Mouse (Mus musculus) embryonic facial prominence, embryonic 13.5 days (tissue): ENCODE data around the gene Arhgdia. TPM values are rescaled to one million over a fixed set of nuclear protein-coding genes. Genes with fewer than 3 reads are reported as not detected.
A peak's percentile ranks its signal among the peaks of the same experiment; 100 is the strongest.

Experiments used
- ATAC-seq: fragments of 200-750 bp; cut with Nextera tagmentation; 2 replicates; pipeline ENCODE4 v1.8.0; 2017; ENCODE audit warnings: low read depth; ENCODE audit not compliant: insufficient number of reproducible peaks, insufficient read depth, low FRiP score, low TSS enrichment
- H3K27ac ChIP-seq: fragments of 300-500 bp; sonication (generic); 2 replicates; pipeline ENCODE4 v1.5.1; 2015; ENCODE audit warnings: moderate library complexity, mild to moderate bottlenecking, inconsistent platforms
- H3K27me3 ChIP-seq: fragments of 300-500 bp; sonication (generic); 2 replicates; pipeline ENCODE4 v1.6.1; 2015; ENCODE audit warnings: mild to moderate bottlenecking, inconsistent platforms
- H3K36me3 ChIP-seq: fragments of 300-500 bp; sonication (generic); 2 replicates; pipeline ENCODE4 v1.6.1; 2015; ENCODE audit warnings: mild to moderate bottlenecking, inconsistent platforms
- H3K4me1 ChIP-seq: fragments of 300-500 bp; sonication (generic); 2 replicates; pipeline ENCODE4 v1.6.1; 2015; ENCODE audit warnings: inconsistent platforms
- H3K4me2 ChIP-seq: fragments of 300-500 bp; sonication (generic); 2 replicates; pipeline ENCODE4 v1.6.1; 2015; ENCODE audit warnings: moderate library complexity, mild to moderate bottlenecking, inconsistent platforms
- H3K4me3 ChIP-seq: fragments of 300-500 bp; sonication (generic); 2 replicates; pipeline ENCODE4 v1.5.1; 2015; ENCODE audit warnings: mild to moderate bottlenecking, inconsistent platforms
- H3K9ac ChIP-seq: fragments of 300-500 bp; sonication (generic); 2 replicates; pipeline ENCODE4 v1.6.1; 2015; ENCODE audit warnings: mild to moderate bottlenecking, inconsistent platforms
- H3K9me3 ChIP-seq: fragments of 300-500 bp; sonication (generic); 2 replicates; pipeline ENCODE4 v1.6.1; 2016; ENCODE audit warnings: inconsistent platforms
- WGBS: fragments of 180-500 bp; shearing (Covaris S2); methylation state at CpG from one replicate; pipeline ENCODE4 v1.1.7; 2015; ENCODE audit warnings: mixed read lengths; 5-methylcytosine and 5-hydroxymethylcytosine counted together
- polyA plus RNA-seq: library from polyadenylated mRNA; unstranded; fragments of >200 nt; fragmentation: Nextera tagmentation; extraction: Ambion mirVana; gene quantifications from 2 replicates; pipeline ENCODE4 v1.2.1, GENCODE M21; 2015

Arhgdia gene
- polyA plus RNA-seq, 1 experiment from 2014 or later: 580 TPM

GRCm38 (mm10) chr11:120612763-120613162, 31.3 kb upstream of the Arhgdia start:
- Histone ChIP-seq H3K36me3 (peaks cover 53% of the 10 kb centered on the region), H3K4me2 (no peak overlapping the region), H3K4me1 (peaks cover 30% of the 10 kb centered on the region), H3K9me3 (no peaks in the 10 kb centered on the region), H3K4me3 (no peak overlapping the region), H3K27me3 (peaks cover 16% of the 10 kb centered on the region), H3K27ac (no peak overlapping the region), H3K9ac (no peak overlapping the region)
- WGBS: 60% methylated on average over 6 of the region's 6 CpGs
- ATAC-seq: peak; percentile 20; the same call in 1 of the 2 replicates

- ATAC-seq: no peak
- H3K9me3 ChIP-seq: no peaks in the 10 kb centered on the region
- H3K4me3 ChIP-seq: no peak overlapping the region
- peaks cover 13% of the 10 kb centered on the region for H3K4me1 ChIP-seq
- WGBS: 81% methylated on average over 9 of the region's 9 CpGs
- H3K27me3 ChIP-seq: peaks cover 24% of the 10 kb centered on the region
- no peak overlapping the region for H3K4me2 ChIP-seq
- no peak overlapping the region for H3K27ac ChIP-seq
- H3K9ac ChIP-seq: no peak overlapping the region
- H3K36me3 ChIP-seq: peaks cover 69% of the 10 kb centered on the region
Observed at GRCm38 (mm10) chr11:120610477-120611046, 29.1 kb upstream of the Arhgdia start.

GRCm38 (mm10) chr11:120609250-120609649, 27.8 kb upstream of the Arhgdia start:
- ATAC-seq: no peak
- peaks cover 24% of the 10 kb centered on the region for H3K27me3 ChIP-seq
- no peak overlapping the region for H3K9ac ChIP-seq
- H3K4me1 ChIP-seq: peaks cover 13% of the 10 kb centered on the region
- H3K36me3 ChIP-seq: peaks cover 74% of the 10 kb centered on the region
- peak overlapping the region; percentile 65 for H3K4me2 ChIP-seq
- no peak overlapping the region for H3K4me3 ChIP-seq
- H3K9me3 ChIP-seq: no peaks in the 10 kb centered on the region
- no peak overlapping the region for H3K27ac ChIP-seq
- WGBS: 42% methylated on average over 8 of the region's 8 CpGs

GRCm38 (mm10) chr11:120608241-120609034, 27.0 kb upstream of the Arhgdia start, which contains the start of gene Npb:
Gene Npb (plus strand): TSS chr11:120608477.
- peak within 1 kb of the TSS; percentile 65 for H3K4me2 ChIP-seq
- H3K36me3 ChIP-seq: peaks cover 73% of the 10 kb centered on the region
- WGBS: 5% methylated on average over 45 of the region's 45 CpGs

GRCm38 (mm10) chr11:120606764-120607163, 25.3 kb upstream of the Arhgdia start:
- Histone ChIP-seq H3K9ac (no peak overlapping the region), H3K4me3 (no peak overlapping the region), H3K36me3 (peaks cover 73% of the 10 kb centered on the region), H3K27me3 (peaks cover 24% of the 10 kb centered on the region), H3K9me3 (no peaks in the 10 kb centered on the region), H3K4me2 (no peak overlapping the region), H3K27ac (no peak overlapping the region), H3K4me1 (peaks cover 13% of the 10 kb centered on the region)
- WGBS: 81% methylated on average over 4 of the region's 4 CpGs
- no peak for ATAC-seq

More at GRCm38 (mm10) chr11:120608241-120609034, 27.0 kb upstream of the Arhgdia start, which contains the start of gene Npb:
- Histone ChIP-seq H3K9me3 (no peaks in the 10 kb centered on the region), H3K4me1 (peaks cover 13% of the 10 kb centered on the region), H3K4me3 (peak within 1 kb of the TSS; percentile 38), H3K27me3 (peaks cover 24% of the 10 kb centered on the region), H3K9ac (peak within 1 kb of the TSS; percentile 71), H3K27ac (no peak within 1 kb of the TSS)
- no peak for ATAC-seq

GRCm38 (mm10) chr11:120605667-120606066, 24.2 kb upstream of the Arhgdia start:
- no peak overlapping the region for H3K4me2 ChIP-seq
- H3K27me3 ChIP-seq: peaks cover 24% of the 10 kb centered on the region
- ATAC-seq: no peak
- H3K4me1 ChIP-seq: peaks cover 13% of the 10 kb centered on the region
- H3K36me3 ChIP-seq: peaks cover 68% of the 10 kb centered on the region
- no peak overlapping the region for H3K4me3 ChIP-seq
- H3K9me3 ChIP-seq: no peaks in the 10 kb centered on the region
- no peak overlapping the region for H3K27ac ChIP-seq
- 0 out of 2 replicates have a peak overlapping the region, but pooled peaks have one; percentile 16 for H3K9ac ChIP-seq
- WGBS: 90% methylated on average over 7 of the region's 7 CpGs

GRCm38 (mm10) chr11:120603545-120603944, 22.1 kb upstream of the Arhgdia start:
- Histone ChIP-seq H3K36me3 (peaks cover 65% of the 10 kb centered on the region), H3K27me3 (peaks cover 16% of the 10 kb centered on the region), H3K27ac (no peak overlapping the region), H3K4me1 (peaks cover 15% of the 10 kb centered on the region), H3K9ac (no peak overlapping the region), H3K4me2 (no peak overlapping the region), H3K9me3 (no peaks in the 10 kb centered on the region), H3K4me3 (no peak overlapping the region; the same call in 1 of the 2 replicates)
- ATAC-seq: no peak
- WGBS: 80% methylated on average over 2 of the region's 2 CpGs

- no peak overlapping the region for H3K9ac ChIP-seq
- H3K36me3 ChIP-seq: peaks cover 67% of the 10 kb centered on the region
- no peaks in the 10 kb centered on the region for H3K9me3 ChIP-seq
- H3K4me3 ChIP-seq: no peak overlapping the region
- no peak for ATAC-seq
- no peaks in the 10 kb centered on the region for H3K27me3 ChIP-seq
- 94% methylated on average over 3 of the region's 3 CpGs for WGBS
- H3K4me1 ChIP-seq: peaks cover 27% of the 10 kb centered on the region
- no peak overlapping the region for H3K4me2 ChIP-seq
- H3K27ac ChIP-seq: no peak overlapping the region
Observed at GRCm38 (mm10) chr11:120600716-120601115, 19.3 kb upstream of the Arhgdia start.

- peak overlapping the region; percentile 99 for H3K9ac ChIP-seq
- peak overlapping the region; percentile 98 for H3K4me2 ChIP-seq
- H3K36me3 ChIP-seq: peaks cover 65% of the 10 kb centered on the region
- peak overlapping the region; percentile 94 for H3K27ac ChIP-seq
- peaks cover 27% of the 10 kb centered on the region for H3K4me1 ChIP-seq
- ATAC-seq: no peak
- no peaks in the 10 kb centered on the region for H3K9me3 ChIP-seq
- H3K4me3 ChIP-seq: peak overlapping the region; percentile 98
- H3K27me3 ChIP-seq: no peaks in the 10 kb centered on the region
- WGBS: 46% methylated on average over 17 of the region's 17 CpGs
Observed at GRCm38 (mm10) chr11:120598990-120599549, 17.6 kb upstream of the Arhgdia start.

- peak within 1 kb of the TSS; percentile 99 for H3K9ac ChIP-seq
- H3K27me3 ChIP-seq: no peaks in the 10 kb centered on the region
- H3K27ac ChIP-seq: peak within 1 kb of the TSS; percentile 94
- peaks cover 66% of the 10 kb centered on the region for H3K36me3 ChIP-seq
- ATAC-seq: peak; percentile 93
- WGBS: under 1% methylated on average over 88 of the region's 88 CpGs
- H3K4me1 ChIP-seq: peaks cover 27% of the 10 kb centered on the region
- H3K9me3 ChIP-seq: no peaks in the 10 kb centered on the region
- H3K4me2 ChIP-seq: peak within 1 kb of the TSS; percentile 98
- H3K4me3 ChIP-seq: peak within 1 kb of the TSS; percentile 98
Observed at GRCm38 (mm10) chr11:120598283-120598989, 17.0 kb upstream of the Arhgdia start, which contains the start of the genes Alyref and Anapc11. Gene Alyref (minus strand): TSS chr11:120598365. Gene Anapc11 (plus strand): TSS chr11:120598421.
